Mouse (Mus musculus) testis, adult 2 months (tissue): ENCODE measurements around the gene Cmtm7.

Experiments
- CTCF ChIP-seq: fragments of 200-500 bp; IDR thresholded peaks from 2 replicates; pipeline ENCODE4 v1.5.1; 2012; ENCODE audit warnings: low read depth, mild to moderate bottlenecking, inconsistent platforms, low read length, moderate library complexity; ENCODE audit not compliant: control insufficient read depth, insufficient read depth, insufficient replicate concordance
- POLR2A ChIP-seq: fragments of 200-500 bp; IDR thresholded peaks from 2 replicates; pipeline ENCODE4 v1.6.1; 2012; ENCODE audit warnings: low read depth, mild to moderate bottlenecking, inconsistent platforms, low read length, moderate library complexity; ENCODE audit not compliant: control insufficient read depth

DNA sequence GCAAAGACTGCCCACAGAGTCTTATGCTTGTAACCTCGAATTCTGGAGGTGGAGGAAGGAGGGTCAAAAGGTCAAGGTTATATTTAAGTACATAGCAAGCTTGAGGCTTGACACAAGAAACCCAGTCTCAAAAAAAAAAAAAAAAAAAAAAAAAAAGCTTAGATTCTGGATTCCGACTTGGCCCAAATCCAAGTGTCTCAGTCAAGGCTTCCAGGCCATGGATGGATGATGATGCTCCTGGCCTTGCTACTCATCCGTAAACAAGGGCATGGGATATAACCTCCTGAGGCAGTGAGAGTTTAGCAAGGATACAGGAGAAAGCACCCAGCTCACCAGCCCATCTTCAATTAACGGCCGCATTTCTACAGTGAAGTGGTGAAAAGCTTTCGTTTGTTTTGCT lies 7.0 kb downstream of the Cmtm7 start:
- TF ChIP-seq CTCF (no peak), POLR2A (no peak)
